16 mouse cellular contexts compared by ENCODE assay signal in the genomic region with DNA sequence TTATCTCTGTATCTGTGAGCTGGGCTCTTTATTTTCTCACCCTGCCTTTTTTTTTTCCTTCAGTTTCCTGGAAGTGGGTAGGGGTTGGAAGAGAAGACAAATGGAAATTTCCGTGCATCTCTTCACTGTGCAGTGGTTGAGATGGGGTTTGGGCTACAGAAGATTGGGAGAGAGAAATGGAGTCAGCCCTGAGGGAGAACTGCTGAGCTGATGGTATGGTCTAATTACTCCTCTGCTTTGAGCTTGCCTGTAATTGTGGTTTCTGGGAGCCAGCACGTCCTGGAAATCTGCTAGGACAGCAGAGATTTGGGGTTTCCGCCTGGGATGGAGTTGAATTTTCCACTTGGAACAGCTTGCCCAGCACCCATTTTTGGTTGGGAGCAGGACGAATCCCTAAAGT.
"Had no signal": no experiment of that assay in that cellular context is flagged by ENCODE, and none has a peak within 500 bp of the region (broad histone marks: within the 10 kb centered on the region; RNA-seq: fewer than 3 reads in every experiment).

No protein-coding gene starts in this region.

- H3K27ac ChIP-seq: kidney, embryonic 15.5 days; limb, embryonic 12.5 days; limb, embryonic 15.5 days; liver, embryonic 14.5 days; macrophage; midbrain, embryonic 12.5 days; midbrain, embryonic 15.5 days; neural tube, embryonic 13.5 days had no signal

- DNase-seq: kidney, adult 8-10 months; left cerebral cortex, postnatal 4 days; liver, postnatal 0 days; right cerebral cortex, postnatal 25 days; thymus, adult 18-20 months; thymus, postnatal 36 days had no signal

- H3K4me2 ChIP-seq: kidney, embryonic 15.5 days; limb, embryonic 12.5 days; limb, embryonic 15.5 days; liver, embryonic 11.5 days; lung, embryonic 14.5 days; midbrain, embryonic 12.5 days; midbrain, embryonic 15.5 days; neural tube, embryonic 13.5 days had no signal

- H3K4me1 ChIP-seq: limb, embryonic 12.5 days; limb, embryonic 15.5 days; midbrain, embryonic 15.5 days had no signal

- H3K9ac ChIP-seq: kidney, embryonic 15.5 days; limb, embryonic 12.5 days; limb, embryonic 15.5 days; liver, embryonic 14.5 days; liver, postnatal 0 days; lung, embryonic 14.5 days; midbrain, embryonic 12.5 days; midbrain, embryonic 15.5 days; neural tube, embryonic 13.5 days had no signal

- H3K4me3 ChIP-seq: kidney, embryonic 15.5 days; limb, embryonic 12.5 days; limb, embryonic 15.5 days; midbrain, embryonic 12.5 days; midbrain, embryonic 15.5 days; neural tube, embryonic 13.5 days had no signal

- H3K36me3 ChIP-seq: kidney, embryonic 15.5 days; limb, embryonic 15.5 days; midbrain, embryonic 12.5 days; midbrain, embryonic 15.5 days; neural tube, embryonic 13.5 days had no signal

- ATAC-seq: liver, postnatal 0 days; midbrain, embryonic 15.5 days had no signal

- H3K9me3 ChIP-seq: kidney, embryonic 15.5 days; limb, embryonic 12.5 days; limb, embryonic 15.5 days; midbrain, embryonic 12.5 days; midbrain, embryonic 15.5 days; neural tube, embryonic 13.5 days had no signal

- H3K27me3 ChIP-seq: kidney, embryonic 15.5 days; limb, embryonic 12.5 days; limb, embryonic 15.5 days; midbrain, embryonic 12.5 days; midbrain, embryonic 15.5 days; neural tube, embryonic 13.5 days had no signal
